Mouse (Mus musculus) spleen, adult 2 months (tissue): ENCODE data around the gene Arid3b.

Experiments used
- CTCF ChIP-seq: fragments of 200-500 bp; IDR thresholded peaks from 2 replicates; pipeline ENCODE4 v1.5.1; 2011; ENCODE audit warnings: mild to moderate bottlenecking, inconsistent platforms; ENCODE audit not compliant: insufficient read depth, insufficient read length, insufficient replicate concordance; ENCODE audit errors: extremely low read depth
- POLR2A ChIP-seq: fragments of 200-500 bp; IDR thresholded peaks from 2 replicates; pipeline ENCODE4 v1.6.1; 2011; ENCODE audit warnings: low read depth, low read length, inconsistent platforms

GRCm38 (mm10) chr9:57759289-57759688 is 77.3 kb downstream of the Arid3b start:
- TF ChIP-seq POLR2A (no peak), CTCF (peak; percentile 84; the same call in 1 of the 2 replicates)
